Mouse (Mus musculus): ENCODE results near the gene Cdkn1a.
"Not testable (repeated sequence)": the region's sequence is repeated elsewhere in the genome, so short reads cannot be mapped to it uniquely, and the experiment has no call there.

Cdkn1a gene

DNA sequence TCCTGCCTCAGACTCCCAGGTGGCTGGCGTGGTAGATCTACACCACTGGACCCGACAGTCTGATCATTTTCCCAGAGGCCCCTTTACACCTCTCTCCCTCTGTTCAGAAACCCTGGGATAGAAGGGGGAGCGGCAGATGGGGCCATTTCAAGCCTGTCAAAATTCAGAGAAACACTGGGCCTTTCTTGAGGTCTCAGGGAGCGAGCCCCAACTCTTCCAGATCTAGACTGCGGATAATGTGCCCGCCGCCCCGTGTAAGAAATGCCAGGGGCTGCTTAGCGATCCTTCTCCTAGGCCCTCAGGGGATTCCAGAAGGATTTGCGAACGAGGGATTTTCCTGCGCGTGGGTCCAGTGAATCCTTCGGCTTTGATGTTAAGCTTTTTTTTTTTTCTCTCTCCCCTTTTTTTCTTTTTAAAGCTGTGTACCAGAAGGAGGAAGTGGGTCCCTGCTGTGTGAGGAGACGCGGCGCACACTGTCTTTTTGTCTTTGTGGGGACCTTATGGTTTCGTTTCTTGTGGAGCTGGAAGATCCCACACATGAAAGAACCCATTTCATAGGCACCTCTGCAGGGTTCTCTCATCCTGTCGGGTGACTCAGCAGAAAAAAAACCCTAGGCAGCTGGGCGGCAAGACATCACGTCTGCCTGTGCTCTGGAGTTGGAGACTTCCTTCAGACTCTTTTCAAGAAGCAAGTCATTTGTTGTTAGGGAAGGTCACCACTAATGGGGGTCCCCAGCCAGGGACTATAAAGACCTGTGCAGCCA, 9.0 kb upstream of the Cdkn1a start:
- DNase-seq (ENCODE audit: low spot score), result no peak

DNA sequence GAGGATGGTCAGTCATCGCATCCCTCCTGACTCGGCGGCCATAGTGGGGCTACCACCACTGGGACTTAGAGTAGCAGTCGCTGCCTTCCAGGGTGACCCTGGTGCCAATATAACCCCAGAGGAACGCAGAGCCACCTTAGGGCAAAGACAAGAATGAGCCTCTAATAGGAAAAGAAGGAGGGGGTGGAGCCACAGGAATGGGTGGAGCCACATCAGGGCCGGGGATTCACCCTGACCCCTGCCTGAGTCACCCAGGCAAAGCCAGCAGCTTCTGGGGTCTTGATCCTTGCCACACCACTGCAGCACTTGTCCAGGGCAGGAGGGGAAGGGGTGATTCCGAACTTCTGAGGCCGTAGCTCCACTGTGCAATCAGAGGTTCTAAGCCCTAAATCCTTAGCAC, 7.2 kb upstream of the Cdkn1a start:
- no peak for DNase-seq (ENCODE audit: low spot score)

DNA sequence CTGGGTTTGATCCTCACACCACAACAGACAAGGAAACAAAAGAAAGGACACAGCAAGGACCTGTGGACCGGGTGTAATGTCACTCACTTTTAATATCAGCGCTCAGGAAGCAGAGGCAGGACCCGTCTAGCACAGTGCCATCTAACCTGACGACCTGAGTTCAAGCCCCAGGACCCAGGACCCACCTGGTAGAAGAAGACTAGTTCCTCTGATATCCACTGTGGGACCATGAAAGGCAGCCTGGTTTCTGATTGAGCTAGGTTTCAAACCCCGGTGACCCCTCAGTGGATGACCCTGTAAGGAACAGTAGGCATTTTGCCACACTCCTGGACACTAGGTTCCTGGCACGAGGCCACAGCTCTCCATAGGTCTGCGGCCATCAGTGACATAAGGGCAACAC, 6.1 kb upstream of the Cdkn1a start:
- no peak for DNase-seq (ENCODE audit: low spot score)

DNA sequence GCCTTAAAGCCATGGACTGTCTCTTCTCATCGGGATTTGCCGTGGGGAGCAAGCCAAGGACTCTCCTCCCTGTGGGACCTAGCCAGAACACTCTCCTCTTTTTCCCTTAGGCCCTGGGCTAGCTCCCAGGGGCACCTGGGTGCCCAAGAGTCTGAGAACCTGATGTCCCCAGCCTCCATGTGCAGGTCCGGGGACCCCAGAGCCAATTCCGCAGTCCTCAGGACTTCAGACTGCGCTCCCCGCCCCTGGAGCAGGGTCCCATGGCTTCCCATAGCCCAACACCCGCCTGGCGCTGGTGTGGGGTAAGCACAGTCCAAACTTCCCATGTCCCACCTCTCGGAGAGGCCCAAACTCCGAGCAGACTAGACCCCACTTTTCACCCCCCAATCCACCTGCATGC, 5.5 kb upstream of the Cdkn1a start:
- DNase-seq (ENCODE audit: low spot score), result no peak

DNA sequence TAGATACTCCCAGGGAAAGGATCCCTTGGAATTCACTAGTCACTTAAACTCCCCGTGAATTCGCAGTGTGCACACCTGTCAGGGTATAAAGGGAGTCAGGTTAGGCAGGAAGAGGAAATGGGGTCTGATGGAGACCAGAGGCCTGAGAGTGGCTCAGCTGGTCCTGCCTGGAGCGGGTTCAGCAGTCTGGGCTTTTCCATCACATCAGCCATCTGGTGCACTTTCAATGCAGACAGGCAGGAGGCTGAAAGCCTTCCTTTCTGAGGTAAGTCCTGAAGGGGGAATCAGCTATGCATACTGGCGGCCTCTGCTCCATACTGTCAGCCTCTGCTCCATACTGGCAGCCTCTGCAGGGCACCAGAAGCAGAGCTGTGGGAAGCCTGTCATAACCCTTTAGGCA, 3.9 kb upstream of the Cdkn1a start:
- DNase-seq (ENCODE audit: low spot score), result no peak

DNA sequence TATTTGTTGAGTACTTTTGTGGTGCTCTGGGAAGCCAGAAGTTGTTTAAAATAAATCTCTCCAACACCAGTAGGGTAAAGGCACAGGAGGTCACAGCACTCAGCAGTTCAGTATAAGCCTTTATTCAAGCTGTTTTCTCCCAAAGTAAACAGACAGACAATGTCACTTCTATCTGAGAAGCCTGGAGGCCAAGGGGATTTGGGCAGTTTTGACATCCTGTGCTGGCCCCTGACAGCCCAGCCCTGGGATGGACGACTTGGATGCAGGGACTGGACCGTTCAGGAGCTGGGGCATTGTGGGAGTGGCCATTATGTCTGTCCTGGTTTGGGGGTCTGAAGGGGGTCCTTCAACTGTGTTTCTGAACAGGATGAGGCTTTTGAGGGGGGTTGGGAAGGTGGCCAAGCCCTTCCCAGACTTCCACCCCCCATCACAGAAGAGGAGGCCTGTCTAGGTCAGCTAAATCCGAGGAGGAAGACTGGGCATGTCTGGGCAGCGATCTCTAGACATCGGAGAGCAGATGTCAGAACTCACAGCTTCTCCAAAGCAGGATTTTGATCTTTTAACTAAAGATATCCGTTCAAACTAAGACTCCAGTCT, 670 bp downstream of the Cdkn1a start:
- DNase-seq (ENCODE audit: low spot score), result no peak

DNA sequence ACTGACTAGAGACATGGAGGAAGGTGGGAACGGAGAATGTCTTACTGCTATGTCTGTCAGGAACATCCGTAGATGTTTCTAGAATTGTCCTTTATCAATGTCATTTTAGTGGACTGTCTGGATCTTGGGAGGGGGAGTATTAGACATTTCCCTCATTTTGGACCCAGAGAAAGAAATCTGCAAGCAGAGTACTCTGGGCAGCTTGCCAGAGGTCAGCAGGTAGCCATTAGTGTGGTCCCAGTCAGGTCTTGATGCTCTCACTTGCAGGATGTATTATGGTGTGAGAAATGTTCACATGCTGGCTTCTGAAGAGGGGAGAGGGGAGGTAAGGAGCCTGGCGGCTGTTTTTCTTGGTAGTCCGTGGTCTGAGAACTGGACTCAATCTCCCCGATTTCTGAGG, 1.7 kb downstream of the Cdkn1a start:
- DNase-seq (ENCODE audit: low spot score), result no peak

DNA sequence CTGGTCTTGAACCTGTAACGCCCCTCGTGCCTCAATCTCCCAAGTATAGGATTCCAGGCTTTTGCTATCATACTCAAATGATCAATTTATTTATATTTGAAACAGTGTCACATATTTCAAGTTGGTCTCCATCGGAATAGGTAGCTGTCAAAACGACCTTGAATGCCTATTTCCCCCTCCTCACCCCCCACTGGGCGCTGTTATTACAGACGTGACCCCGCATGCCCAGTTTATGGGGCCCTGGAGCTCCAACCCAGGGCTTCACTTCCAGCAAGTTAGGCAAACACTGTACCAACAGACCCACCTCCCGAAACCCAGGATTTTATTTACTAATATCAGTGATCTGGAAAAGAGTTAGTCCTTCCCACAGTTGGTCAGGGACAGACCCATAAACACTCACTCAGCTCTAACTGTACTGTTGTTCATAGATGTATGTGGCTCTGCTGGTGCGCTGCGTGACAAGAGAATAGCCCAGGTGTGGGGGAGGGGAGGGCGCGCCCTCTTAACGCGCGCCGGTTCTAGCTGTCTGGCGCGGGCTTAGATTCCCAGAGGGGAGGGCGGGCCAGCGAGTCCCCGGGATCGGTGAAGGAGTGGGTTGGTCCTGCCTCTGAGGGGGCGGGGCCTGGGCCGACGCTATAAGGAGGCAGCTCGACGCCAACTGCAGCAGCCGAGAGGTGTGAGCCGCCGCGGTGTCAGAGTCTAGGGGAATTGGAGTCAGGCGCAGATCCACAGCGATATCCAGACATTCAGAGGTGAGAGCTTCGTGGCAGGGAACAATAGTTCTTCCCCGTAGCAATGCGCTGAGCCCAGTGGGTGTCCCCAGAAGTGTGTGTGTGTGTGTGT, 2.6 kb downstream of the Cdkn1a start:
- peak; percentile 86 for DNase-seq (ENCODE audit: low spot score)

DNA sequence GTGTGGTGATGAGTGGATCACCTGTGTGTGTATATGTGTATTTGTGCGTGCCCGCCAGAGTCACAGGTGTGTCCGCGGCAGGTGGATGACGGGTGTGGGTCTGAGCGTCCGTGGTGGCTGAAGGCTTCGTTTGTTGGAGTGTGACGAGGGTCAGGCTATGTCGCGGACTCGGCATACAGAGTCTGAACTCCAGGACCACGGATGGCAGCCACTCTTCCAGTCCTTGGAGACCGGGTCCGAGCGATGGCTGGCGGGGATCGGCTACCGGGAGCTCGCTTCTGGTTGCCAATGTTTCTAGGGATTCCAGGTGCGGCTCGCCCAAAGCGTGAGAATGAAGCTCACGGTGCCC, 3.2 kb downstream of the Cdkn1a start:
- no peak for DNase-seq (ENCODE audit: low spot score)

DNA sequence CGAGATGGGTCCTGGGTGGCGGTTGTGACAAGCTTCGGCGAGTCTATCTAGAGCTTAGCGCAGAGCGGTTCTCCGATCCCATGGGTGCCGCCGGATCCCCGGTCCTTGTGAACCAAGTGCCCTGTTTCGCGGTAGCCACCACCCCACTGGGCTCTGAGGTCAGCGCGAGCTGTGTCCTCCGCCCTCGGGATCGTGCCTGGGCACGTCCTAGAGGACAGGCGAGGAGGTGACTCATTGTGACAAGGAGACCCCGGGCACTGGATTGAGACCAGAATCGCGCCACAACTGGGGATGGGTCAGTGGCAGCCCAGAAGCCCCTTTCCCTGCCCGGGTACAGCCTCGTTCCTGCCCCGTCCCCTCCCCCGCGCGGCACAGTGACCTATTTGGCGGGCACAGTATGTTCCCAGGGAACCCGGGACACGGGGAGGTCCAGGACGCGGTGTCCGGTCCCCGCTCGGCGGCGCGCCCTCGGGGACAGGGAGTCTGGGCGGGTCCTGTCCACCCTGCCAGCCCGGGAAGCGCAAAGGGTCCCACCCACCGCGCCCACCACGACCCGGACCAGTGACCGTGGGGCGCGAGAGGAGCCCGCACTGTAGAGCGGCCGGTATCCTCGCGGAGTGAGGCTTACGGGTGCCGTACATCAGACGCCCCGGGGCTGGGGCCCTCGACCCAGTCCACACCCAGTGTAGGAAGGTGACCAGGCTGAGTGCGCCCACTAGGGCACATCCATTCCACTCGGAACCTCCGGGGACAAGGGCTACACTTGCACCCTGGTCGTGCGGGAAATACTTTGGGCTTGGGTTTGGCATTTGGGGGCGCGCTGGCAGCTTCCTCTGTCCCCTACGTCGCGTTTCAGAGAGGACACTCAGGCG, 3.8 kb downstream of the Cdkn1a start:
- peak; percentile 63 for DNase-seq (ENCODE audit: low spot score)

DNA sequence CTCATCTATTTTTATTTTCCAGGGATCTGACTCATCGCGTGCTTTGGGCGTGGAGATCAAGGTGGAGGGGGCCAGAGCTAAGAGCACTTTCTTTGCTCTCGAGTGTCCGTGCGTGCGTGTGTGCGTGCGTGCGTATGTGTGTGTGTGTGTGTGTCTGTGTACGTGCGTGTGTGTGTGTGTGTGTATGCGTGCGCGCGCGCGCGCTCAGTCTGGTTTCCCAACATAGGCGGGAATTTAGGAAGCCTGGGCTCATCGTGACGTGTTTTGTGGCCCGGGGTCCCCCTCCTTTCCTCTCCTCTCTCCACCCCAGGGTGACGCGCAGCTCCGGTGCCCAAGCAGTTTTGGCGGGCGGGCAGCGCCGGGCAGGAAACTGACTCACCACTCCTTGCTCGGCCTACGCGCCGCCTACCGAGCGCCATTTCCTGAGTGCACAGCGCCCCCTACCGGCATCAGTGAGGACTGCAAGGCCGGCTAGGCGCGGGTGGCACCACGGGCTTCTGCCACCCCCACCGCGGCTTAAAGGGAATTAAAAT, 4.5 kb downstream of the Cdkn1a start:
- DNase-seq (ENCODE audit: low spot score), result peak; percentile 93

DNA sequence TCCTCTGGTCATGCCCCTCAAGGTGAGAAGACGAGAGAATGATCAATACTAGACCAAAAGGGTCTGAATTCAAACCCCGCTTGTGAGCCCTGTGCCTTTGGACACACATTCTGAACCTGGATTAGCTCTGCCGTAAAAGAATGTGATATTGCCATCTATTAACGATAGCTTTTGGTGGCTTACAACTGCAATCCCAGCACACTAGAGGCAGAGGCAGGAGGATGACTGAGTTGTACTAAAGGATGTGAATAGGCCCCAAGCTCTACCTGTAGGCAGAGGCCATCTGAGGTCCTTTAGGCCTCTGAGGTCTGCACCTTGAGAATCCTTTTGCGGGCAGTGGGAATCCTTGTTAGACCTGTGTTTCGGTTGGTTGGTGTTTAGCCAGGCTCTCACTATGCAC, 5.5 kb downstream of the Cdkn1a start:
- no peak for DNase-seq (ENCODE audit: low spot score)

DNA sequence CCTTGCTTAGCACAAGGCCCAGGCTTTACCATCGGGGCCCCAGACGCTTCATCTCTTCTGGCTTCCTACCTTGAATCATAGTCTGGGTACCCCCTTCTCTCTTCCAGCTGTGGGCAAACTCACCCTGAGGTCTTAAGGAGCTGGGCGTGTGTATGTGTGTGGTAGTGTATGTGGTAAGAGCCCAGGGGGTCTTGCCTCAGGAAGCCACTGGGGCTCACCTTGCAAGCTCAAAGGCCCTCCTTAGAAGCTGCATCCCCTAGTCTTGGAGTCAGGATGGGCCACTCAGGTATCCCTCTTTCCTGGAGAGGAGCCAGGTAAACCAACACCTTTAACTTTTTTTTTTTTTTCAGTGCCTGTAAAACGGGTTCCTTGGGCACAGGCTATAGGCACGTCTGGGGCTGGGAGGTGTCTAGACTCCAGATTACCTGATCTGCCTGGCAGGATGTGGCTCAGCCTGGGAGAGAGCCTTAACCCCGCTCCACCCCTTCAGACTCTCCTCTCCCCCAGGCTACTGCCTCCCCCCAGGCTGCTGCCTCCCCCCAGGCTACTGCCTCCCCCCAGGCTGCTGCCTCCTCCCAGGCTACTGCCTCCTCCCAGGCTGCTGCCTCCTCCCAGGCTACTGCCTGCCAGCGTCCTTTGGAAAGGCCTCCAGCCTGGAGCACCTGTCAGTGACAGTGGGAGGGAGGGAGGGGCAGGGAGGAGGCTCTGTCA, 6.2 kb downstream of the Cdkn1a start:
- no peak for DNase-seq (ENCODE audit: low spot score)

DNA sequence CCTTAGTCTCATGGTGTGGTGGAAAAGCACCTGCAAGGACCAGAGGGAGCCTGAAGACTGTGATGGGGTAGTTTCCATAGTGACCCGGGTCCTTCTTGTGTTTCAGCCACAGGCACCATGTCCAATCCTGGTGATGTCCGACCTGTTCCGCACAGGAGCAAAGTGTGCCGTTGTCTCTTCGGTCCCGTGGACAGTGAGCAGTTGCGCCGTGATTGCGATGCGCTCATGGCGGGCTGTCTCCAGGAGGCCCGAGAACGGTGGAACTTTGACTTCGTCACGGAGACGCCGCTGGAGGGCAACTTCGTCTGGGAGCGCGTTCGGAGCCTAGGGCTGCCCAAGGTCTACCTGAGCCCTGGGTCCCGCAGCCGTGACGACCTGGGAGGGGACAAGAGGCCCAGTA, 7.5 kb downstream of the Cdkn1a start:
- DNase-seq (ENCODE audit: low spot score), result no peak

DNA sequence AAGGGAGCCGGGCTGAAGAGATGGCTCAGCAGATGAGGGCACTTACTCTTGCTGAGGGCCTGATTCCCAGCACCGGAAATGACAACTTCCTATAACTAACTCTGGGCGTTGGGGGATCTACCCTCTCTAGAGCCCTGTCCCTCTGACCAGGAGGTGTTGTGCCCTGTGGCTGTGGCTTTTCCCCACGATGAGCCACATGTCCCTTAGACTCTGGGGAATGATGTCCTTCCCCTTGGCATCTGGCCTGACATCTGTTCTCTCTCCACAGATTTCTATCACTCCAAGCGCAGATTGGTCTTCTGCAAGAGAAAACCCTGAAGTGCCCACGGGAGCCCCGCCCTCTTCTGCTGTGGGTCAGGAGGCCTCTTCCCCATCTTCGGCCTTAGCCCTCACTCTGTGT, 8.3 kb downstream of the Cdkn1a start:
- no peak for DNase-seq (ENCODE audit: low spot score)

DNA sequence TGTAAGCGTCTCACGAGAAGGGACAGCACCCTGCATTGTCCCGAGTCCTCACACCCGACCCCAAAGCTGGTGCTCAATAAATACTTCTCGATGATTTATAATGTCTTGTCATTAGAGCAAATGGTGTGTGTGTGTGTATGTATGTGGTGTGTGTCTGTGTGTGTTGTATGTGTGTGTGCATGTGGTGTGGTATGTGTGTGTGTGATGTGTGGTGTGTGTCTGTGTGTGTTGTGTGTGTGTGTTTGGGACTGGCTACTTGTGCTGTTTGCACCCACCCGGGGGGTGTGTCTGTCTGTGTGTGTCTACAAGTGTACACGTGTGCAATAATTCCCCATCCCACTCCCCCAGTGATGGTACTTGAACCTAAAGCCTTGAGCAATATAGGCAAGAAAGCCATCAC, 9.9 kb downstream of the Cdkn1a start:
- DNase-seq (ENCODE audit: low spot score), result no peak

DNA sequence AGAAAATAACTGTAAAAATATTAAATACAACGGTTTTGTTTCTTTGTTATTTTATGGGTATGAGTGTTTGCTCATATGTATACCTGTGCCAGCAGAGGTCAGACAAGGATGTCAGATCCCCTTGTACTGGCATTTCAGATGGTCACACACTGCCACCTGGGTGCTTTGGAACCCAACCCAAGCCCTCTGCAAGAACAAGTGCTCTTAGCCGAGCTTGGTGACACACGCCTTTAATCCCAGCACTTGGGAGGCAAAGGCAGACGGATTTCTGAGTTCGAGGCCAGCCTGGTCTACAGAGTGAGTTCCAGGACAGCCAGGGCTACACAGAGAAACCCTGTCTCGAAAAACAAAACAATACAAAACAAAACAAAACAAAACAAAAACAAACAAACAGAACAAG, 19.6 kb downstream of the Cdkn1a start:
- not testable (repeated sequence) for DNase-seq (ENCODE audit: low spot score)

DNA sequence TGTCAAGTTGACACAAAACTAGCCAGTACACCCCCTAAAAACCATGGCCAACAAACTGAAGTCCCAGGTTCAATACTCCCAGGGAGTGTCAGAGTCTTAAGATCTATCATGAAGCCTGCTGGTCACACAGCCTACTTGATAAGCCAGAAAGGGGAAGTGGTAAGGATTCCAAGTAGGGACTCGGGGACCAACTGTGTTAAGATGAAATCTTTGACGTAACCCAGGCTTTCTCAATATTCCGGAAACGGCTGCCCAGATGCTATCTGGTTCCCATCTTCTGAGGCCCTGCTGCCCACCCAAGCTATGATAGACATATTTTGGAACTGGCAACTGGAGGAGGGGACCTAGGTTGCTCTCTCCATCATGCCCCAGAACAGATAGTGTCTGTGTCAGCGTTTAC, 20.6 kb downstream of the Cdkn1a start:
- DNase-seq (ENCODE audit: low spot score), result no peak

DNA sequence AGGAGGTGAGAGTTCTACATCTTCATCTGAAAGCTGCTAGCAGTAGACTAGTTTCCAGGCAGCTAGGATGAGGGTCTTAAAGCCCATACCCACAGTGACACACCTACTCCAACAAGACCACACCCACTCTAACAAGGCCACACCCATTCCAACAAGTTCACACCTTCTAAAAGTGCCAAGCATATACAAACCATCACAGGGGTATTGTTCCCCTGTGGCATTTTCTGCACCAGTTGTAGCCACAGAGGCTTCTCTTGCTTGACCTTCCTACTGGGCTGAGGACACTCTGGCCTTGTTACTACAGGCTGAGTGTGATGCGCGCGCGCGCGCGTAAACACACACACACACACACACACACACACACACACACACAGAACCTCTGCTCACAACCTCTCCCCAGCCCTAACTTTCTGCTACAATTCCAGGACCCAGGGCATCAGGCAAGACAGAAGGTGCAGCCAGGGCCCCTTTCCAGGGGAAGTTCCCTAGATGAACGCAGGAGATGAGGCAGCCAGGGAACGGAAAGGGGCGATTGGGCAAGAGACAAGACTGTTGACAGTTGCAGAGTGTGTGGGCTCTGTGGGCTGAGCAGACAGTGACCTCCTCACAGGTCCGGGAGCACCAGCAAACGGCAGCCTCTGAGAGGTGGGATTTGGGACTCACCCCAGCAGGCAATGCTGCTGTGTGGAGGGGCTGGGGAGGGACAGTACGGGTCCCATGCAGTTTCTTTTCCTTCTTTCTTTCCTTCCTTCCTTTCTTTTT, 23.0 kb downstream of the Cdkn1a start, which contains the start of gene Rab44:
TSS of gene Rab44 (plus strand) at position 555 of the 762 bp plus-strand sequence.
- DNase-seq (ENCODE audit: low spot score), result no peak

DNA sequence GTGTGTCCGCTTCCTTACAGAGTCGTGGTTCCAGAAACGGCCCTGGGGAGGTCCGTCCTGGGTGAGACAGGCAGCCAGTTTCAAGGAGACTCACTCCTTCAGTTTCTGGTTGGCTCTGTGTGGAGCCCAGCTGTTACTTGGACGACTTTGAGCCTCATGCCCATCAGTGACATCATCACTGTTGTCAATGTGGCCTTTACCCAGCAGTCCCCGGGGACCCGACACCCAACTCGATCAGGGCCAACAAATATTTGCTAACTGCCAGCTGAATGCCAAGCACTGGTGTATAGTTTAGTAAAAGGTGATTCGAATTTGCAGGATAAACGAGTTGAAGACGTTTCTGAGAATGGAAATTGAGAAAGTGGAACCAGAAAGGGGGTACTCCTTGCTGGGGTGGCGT, 25.2 kb downstream of the Cdkn1a start:
- no peak for DNase-seq (ENCODE audit: low spot score)

Data from ovary, postnatal 36 days (tissue).